Mouse (Mus musculus) midbrain, postnatal 0 days (tissue): ENCODE measurements around the gene Stxbp4. TPM values are rescaled to one million over a fixed set of nuclear protein-coding genes. Genes with fewer than 3 reads are reported as not detected.

Experiments
- ATAC-seq: fragments of 200-750 bp; cut with Nextera tagmentation; 2 replicates; pipeline ENCODE4 v1.8.0; 2017; ENCODE audit warnings: moderate number of reproducible peaks, mild to moderate bottlenecking, moderate TSS enrichment, moderate library complexity; ENCODE audit not compliant: low FRiP score
- DNase-seq: peaks from one replicate; pipeline ENCODE4 v3.0.0-alpha.2; 2015; ENCODE audit warnings: low spot score
- H3K27ac ChIP-seq: fragments of 300-500 bp; sonication (generic); 2 replicates; pipeline ENCODE4 v1.5.1; 2014; ENCODE audit warnings: low read depth, mild to moderate bottlenecking, low read length, mixed read lengths
- H3K27me3 ChIP-seq: fragments of 300-500 bp; sonication (generic); 2 replicates; pipeline ENCODE4 v1.6.1; 2014; ENCODE audit warnings: low read length, control low read depth, mixed read lengths; ENCODE audit not compliant: insufficient read depth
- H3K36me3 ChIP-seq: fragments of 300-500 bp; sonication (generic); 2 replicates; pipeline ENCODE4 v1.6.1; 2014; ENCODE audit warnings: low read length, control low read depth, mixed read lengths; ENCODE audit not compliant: insufficient read depth
- H3K4me1 ChIP-seq: fragments of 300-500 bp; sonication (generic); 2 replicates; pipeline ENCODE4 v1.6.1; 2014; ENCODE audit warnings: mild to moderate bottlenecking, control low read depth, antibody characterized with exemption, low read length, mixed read lengths; ENCODE audit not compliant: insufficient read depth
- H3K4me2 ChIP-seq: fragments of 300-500 bp; sonication (generic); 2 replicates; pipeline ENCODE4 v1.6.1; 2014; ENCODE audit warnings: low read depth, mild to moderate bottlenecking, low read length, mixed read lengths; ENCODE audit not compliant: poor library complexity, severe bottlenecking
- H3K4me3 ChIP-seq: fragments of 300-500 bp; sonication (generic); 2 replicates; pipeline ENCODE4 v1.5.1; 2014; ENCODE audit warnings: low read depth, mild to moderate bottlenecking, low read length, moderate library complexity
- H3K9ac ChIP-seq: fragments of 300-500 bp; sonication (generic); replicated peaks from 2 replicates; pipeline ENCODE4 v1.6.1; 2014; ENCODE audit warnings: mild to moderate bottlenecking, low read length, moderate library complexity, mixed read lengths; ENCODE audit not compliant: poor library complexity, severe bottlenecking
- H3K9me3 ChIP-seq: fragments of 300-500 bp; sonication (generic); 2 replicates; pipeline ENCODE4 v1.6.1; 2016; ENCODE audit warnings: low read length, control low read depth
- CTCF ChIP-seq: IDR thresholded peaks from 2 replicates; pipeline ENCODE4 v1.5.1; 2016; ENCODE audit warnings: antibody characterized with exemption, mild to moderate bottlenecking
- WGBS: fragments of 180-500 bp; shearing (Covaris S2); extraction: QIAGEN DNeasy Blood & Tissue Kit; methylation state at CpG from one replicate; pipeline ENCODE4 v1.1.7; 2014; 5-methylcytosine and 5-hydroxymethylcytosine counted together
- polyA plus RNA-seq: library from polyadenylated mRNA; unstranded; fragments of >200 nt; fragmentation: Nextera tagmentation; extraction: Ambion mirVana; gene quantifications from 2 replicates; pipeline ENCODE4 v1.2.1, GENCODE M21; 2015
- total RNA-seq: library from RNA; depleted of rRNA; stranded (reverse); fragments of >200 nt; gene quantifications from 2 replicates; pipeline ENCODE4 v1.2.3, GENCODE M21; 2014

Gene Stxbp4
- total and polyA plus RNA-seq, 2 experiments from 2014 or later = 9.2 to 11.2 TPM

- Histone ChIP-seq H3K27me3 (no peaks in the 10 kb centered on the region), H3K9me3 (no peaks in the 10 kb centered on the region), H3K9ac (no peak overlapping the region), H3K4me1 (0 out of 2 replicates have a peak, but pooled peaks cover 2% of the 10 kb centered on the region), H3K4me2 (no peak overlapping the region), H3K27ac (0 out of 2 replicates have a peak overlapping the region, but pooled peaks have one; percentile 18), H3K36me3 (no peaks in the 10 kb centered on the region), H3K4me3 (no peak overlapping the region)
- DNase-seq (no peak), ATAC-seq (no peak)
- no peak for TF ChIP-seq CTCF
- WGBS = 87% methylated on average over 4 of the region's 4 CpGs
Measured at GRCm38 (mm10) chr11:90666916-90667315, 29.0 kb upstream of the Stxbp4 start.

DNA sequence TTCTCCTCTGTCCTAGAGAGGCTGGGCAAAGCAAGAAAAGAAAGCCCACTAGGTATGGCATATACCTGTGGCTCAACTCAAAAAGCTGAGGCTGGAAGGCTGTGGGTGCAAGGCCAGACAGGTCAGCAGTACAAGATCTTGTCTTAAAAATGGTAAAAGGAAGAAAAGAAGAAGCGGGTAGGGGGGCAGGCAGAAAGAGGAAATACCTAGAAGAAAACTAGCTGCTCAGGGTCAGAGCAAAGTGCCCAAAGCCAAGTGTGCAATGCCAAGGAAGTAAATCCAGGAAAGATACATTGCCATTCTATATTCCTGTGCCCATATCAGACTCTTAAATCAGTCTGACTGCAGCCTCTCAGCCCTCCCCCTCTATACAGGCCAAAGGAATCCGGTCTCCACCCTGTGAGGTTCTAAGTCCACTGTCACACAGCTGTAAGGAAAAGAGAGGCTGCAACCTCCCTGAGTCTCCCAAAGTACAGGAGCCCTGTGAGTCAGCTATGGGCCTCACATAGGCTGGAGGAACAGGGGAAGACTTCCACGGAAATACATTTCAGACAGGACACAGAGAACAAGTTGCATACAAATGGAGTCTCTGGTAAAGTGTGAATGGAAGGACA, 28.4 kb upstream of the Stxbp4 start:
- no peak for ATAC-seq
- Histone ChIP-seq H3K4me1 (0 out of 2 replicates have a peak, but pooled peaks cover 2% of the 10 kb centered on the region), H3K9me3 (no peaks in the 10 kb centered on the region), H3K4me2 (no peak overlapping the region), H3K27me3 (no peaks in the 10 kb centered on the region), H3K36me3 (no peaks in the 10 kb centered on the region), H3K4me3 (no peak overlapping the region), H3K27ac (0 out of 2 replicates have a peak overlapping the region, but pooled peaks have one; percentile 18), H3K9ac (no peak overlapping the region)
- no peak for DNase-seq
- 75% methylated on average over 3 of the region's 3 CpGs for WGBS
- no peak for TF ChIP-seq CTCF

GRCm38 (mm10) chr11:90665161-90665560, 27.3 kb upstream of the Stxbp4 start:
- no peak overlapping the region for H3K9ac ChIP-seq
- peak; percentile 59 for DNase-seq
- H3K4me2 ChIP-seq = no peak overlapping the region
- no peaks in the 10 kb centered on the region for H3K9me3 ChIP-seq
- H3K27ac ChIP-seq = no peak overlapping the region
- ATAC-seq = no peak
- 0 out of 2 replicates have a peak, but pooled peaks cover 2% of the 10 kb centered on the region for H3K4me1 ChIP-seq
- 13% methylated on average over 6 of the region's 6 CpGs for WGBS
- H3K27me3 ChIP-seq = no peaks in the 10 kb centered on the region
- no peaks in the 10 kb centered on the region for H3K36me3 ChIP-seq
- no peak overlapping the region for H3K4me3 ChIP-seq
- no peak for TF ChIP-seq CTCF

- H3K4me1 ChIP-seq = 0 out of 2 replicates have a peak, but pooled peaks cover 2% of the 10 kb centered on the region
- no peak overlapping the region for H3K4me2 ChIP-seq
- ATAC-seq (no peak), DNase-seq (no peak)
- peak overlapping the region; percentile 38; the same call in 1 of the 2 replicates for H3K27ac ChIP-seq
- WGBS = 33% methylated on average over 8 of the region's 8 CpGs
- no peak for TF ChIP-seq CTCF
- H3K36me3 ChIP-seq = no peaks in the 10 kb centered on the region
- no peaks in the 10 kb centered on the region for H3K9me3 ChIP-seq
- no peak overlapping the region for H3K9ac ChIP-seq
- H3K4me3 ChIP-seq = no peak overlapping the region
- no peaks in the 10 kb centered on the region for H3K27me3 ChIP-seq
Measured at GRCm38 (mm10) chr11:90664345-90664986, 26.6 kb upstream of the Stxbp4 start.

GRCm38 (mm10) chr11:90663618-90664297, 25.9 kb upstream of the Stxbp4 start:
- no peak for TF ChIP-seq CTCF
- DNase-seq = no peak
- 0 out of 2 replicates have a peak, but pooled peaks have one; percentile 41 for ATAC-seq
- Histone ChIP-seq H3K27me3 (no peaks in the 10 kb centered on the region), H3K4me2 (no peak overlapping the region), H3K27ac (0 out of 2 replicates have a peak overlapping the region, but pooled peaks have one; percentile 38), H3K9ac (no peak overlapping the region), H3K9me3 (no peaks in the 10 kb centered on the region), H3K36me3 (no peaks in the 10 kb centered on the region), H3K4me3 (no peak overlapping the region), H3K4me1 (0 out of 2 replicates have a peak, but pooled peaks cover 2% of the 10 kb centered on the region)
- WGBS = 21% methylated on average over 5 of the region's 5 CpGs

DNA sequence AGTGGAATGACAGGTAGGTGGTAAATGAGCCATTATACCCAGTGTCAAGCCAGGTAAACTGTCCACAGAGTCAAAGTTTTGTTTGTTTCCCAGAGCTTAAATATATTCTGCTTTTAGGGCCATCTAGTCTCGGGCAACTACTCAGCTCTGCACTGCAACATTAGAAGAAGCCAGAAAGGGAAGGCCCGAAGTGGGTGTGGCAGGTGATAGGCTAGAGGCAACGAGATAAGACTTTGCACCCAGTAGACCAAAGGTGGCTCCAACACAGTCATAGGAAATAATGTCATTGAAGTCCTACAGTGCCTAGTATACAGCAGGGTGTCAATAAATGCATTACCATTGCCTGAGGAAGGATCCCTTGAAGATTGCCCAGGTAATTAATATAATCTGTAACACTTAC, 25.2 kb upstream of the Stxbp4 start:
- DNase-seq (no peak), ATAC-seq (no peak)
- H3K4me3 ChIP-seq = no peak overlapping the region
- H3K4me2 ChIP-seq = no peak overlapping the region
- no peak overlapping the region for H3K27ac ChIP-seq
- no peak for TF ChIP-seq CTCF
- 78% methylated on average over 3 of the region's 3 CpGs for WGBS
- H3K27me3 ChIP-seq = no peaks in the 10 kb centered on the region
- H3K9me3 ChIP-seq = no peaks in the 10 kb centered on the region
- H3K36me3 ChIP-seq = no peaks in the 10 kb centered on the region
- 0 out of 2 replicates have a peak, but pooled peaks cover 2% of the 10 kb centered on the region for H3K4me1 ChIP-seq
- H3K9ac ChIP-seq = no peak overlapping the region
